Comparison of ENCODE assay signal across 11 mouse cellular contexts in the genomic region with DNA sequence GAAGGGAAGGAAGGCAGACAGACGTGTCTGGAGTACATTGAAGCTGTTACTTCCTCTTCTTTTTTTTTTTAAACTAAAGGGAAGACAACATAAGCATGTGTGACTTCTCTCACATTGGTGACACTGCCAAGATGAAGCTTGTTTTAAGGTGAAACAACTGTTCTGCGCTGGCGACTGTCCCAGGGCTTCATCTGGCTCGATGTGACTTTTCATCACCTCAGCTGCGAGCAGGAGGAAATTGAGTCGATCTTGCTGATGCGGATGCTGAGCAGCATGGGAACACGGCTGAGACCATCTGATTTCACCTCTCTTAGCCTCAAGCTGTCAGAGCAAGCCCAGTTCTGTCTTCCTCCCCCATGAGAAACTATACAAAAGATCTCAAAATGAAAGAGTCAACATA.
DNase-seq lines count a peak whose midpoint lies in the region; ATAC-seq lines count a peak whose summit lies in the region.
"Had no signal": no experiment of that assay in that cellular context is flagged by ENCODE, and none has a peak within 500 bp of the region (broad histone marks: within the 10 kb centered on the region; RNA-seq: fewer than 3 reads in every experiment).

No protein-coding gene starts in this region.

- no peaks in the 10 kb centered on the region for H3K36me3 ChIP-seq in heart, embryonic 11.5 days (ENCODE audit: control insufficient read depth, insufficient read depth, low read length)
- H3K36me3 ChIP-seq in neural tube, embryonic 15.5 days = no peaks in the 10 kb centered on the region
- H3K36me3 ChIP-seq: neural tube, embryonic 12.5 days had no signal

- WGBS in heart, embryonic 11.5 days (ENCODE audit: insufficient replicate concordance) = 48% methylated on average over 8 of the region's 8 CpGs
- WGBS in neural tube, embryonic 15.5 days = 82% methylated on average over 8 of the region's 8 CpGs

- no peak for ATAC-seq in heart, embryonic 11.5 days (replicated peaks; ENCODE audit: insufficient number of reproducible peaks, low FRiP score, low TSS enrichment)
- no peak for ATAC-seq in neural tube, embryonic 15.5 days (ENCODE audit: low FRiP score)
- ATAC-seq: activated CD4-positive, CD25-positive, alpha-beta regulatory T cell, adult 4 months had no signal

- H3K4me1 ChIP-seq in heart, embryonic 11.5 days (ENCODE audit: control insufficient read depth, insufficient read depth, low read length) = no peaks in the 10 kb centered on the region
- no peaks in the 10 kb centered on the region for H3K4me1 ChIP-seq in neural tube, embryonic 15.5 days
- H3K4me1 ChIP-seq: neural tube, embryonic 12.5 days had no signal

- H3K27me3 ChIP-seq in heart, embryonic 11.5 days (ENCODE audit: control insufficient read depth, insufficient read depth, low read length) = no peaks in the 10 kb centered on the region
- H3K27me3 ChIP-seq in neural tube, embryonic 15.5 days (replicated peaks) = no peaks in the 10 kb centered on the region; the same call in 1 of the 2 replicates
- H3K27me3 ChIP-seq: neural tube, embryonic 12.5 days had no signal

- peak; percentile 78 to 79 for DNase-seq in heart, adult 18-20 months
- DNase-seq in frontal cortex, postnatal 36 days (ENCODE audit: low spot score in 2 of 2) = peak; percentile 40 to 52
- DNase-seq in kidney, adult 9 months = peak; percentile 2
- DNase-seq in right cerebral cortex, postnatal 14 days = peak; percentile 35
- no peak for DNase-seq in thymus, adult 18-20 months
- no peak for DNase-seq in ovary, adult 18-20 months (ENCODE audit: low spot score)
- DNase-seq: cerebellum, adult 9-10 months had no signal

- H3K4me3 ChIP-seq in heart, embryonic 11.5 days (ENCODE audit: low read depth, low read length) = no peak overlapping the region
- H3K4me3 ChIP-seq in neural tube, embryonic 15.5 days (replicated peaks) = no peak overlapping the region
- H3K4me3 ChIP-seq: neural tube, embryonic 12.5 days had no signal

- H3K27ac ChIP-seq in heart, embryonic 11.5 days (ENCODE audit: low read depth, low read length) = no peak overlapping the region
- no peak overlapping the region for H3K27ac ChIP-seq in neural tube, embryonic 15.5 days (replicated peaks)
- H3K27ac ChIP-seq: neural tube, embryonic 12.5 days had no signal

- H3K9ac ChIP-seq in heart, embryonic 11.5 days (ENCODE audit: low read depth, low read length) = no peak overlapping the region
- no peak overlapping the region for H3K9ac ChIP-seq in neural tube, embryonic 15.5 days (replicated peaks)
- H3K9ac ChIP-seq: neural tube, embryonic 12.5 days had no signal

- H3K4me2 ChIP-seq in heart, embryonic 11.5 days = no peak overlapping the region
- H3K4me2 ChIP-seq in neural tube, embryonic 15.5 days = no peak overlapping the region
- H3K4me2 ChIP-seq: neural tube, embryonic 12.5 days had no signal

- no peaks in the 10 kb centered on the region for H3K9me3 ChIP-seq in heart, embryonic 11.5 days (replicated peaks; ENCODE audit: control insufficient read depth, low read length)
- H3K9me3 ChIP-seq in neural tube, embryonic 15.5 days (replicated peaks) = no peaks in the 10 kb centered on the region
- H3K9me3 ChIP-seq: neural tube, embryonic 12.5 days had no signal

Comparison
In these comparisons a context has a peak if more than half of its experiments do, and no peak if none do; other contexts are left out.
1. DNase-seq: peak in heart, adult 18-20 months (2 of 2), frontal cortex, postnatal 36 days (2 of 2), kidney, adult 9 months (single experiment) and right cerebral cortex, postnatal 14 days (single experiment); none in thymus, adult 18-20 months (0 of 2) and ovary, adult 18-20 months (single experiment).